ENCODE assay signal across 13 mouse cellular contexts in the genomic region with DNA sequence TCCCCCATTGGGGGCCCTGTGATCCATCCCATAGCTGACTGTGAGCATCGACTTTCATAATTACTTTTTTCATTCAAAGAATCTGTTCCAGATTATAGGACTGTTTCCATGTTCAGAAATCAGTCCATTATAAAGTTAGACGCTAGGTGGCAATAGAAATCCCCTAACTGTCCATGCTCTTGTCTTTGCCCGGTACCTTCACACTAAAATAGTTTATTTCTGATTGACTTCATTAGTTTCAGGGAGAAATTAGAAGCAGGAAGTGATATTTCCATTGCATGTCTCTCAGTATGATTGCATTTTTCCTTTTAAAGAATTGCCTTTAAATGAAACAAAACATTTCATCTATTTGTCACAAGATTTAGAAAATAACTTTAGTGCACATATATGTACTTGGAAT.
DNase-seq lines count a peak whose midpoint lies in the region; ATAC-seq and TF ChIP-seq lines count a peak whose summit lies in the region.
"Had no signal": no experiment of that assay in that cellular context is flagged by ENCODE, and none has a peak within 500 bp of the region (broad histone marks: within the 10 kb centered on the region; RNA-seq: fewer than 3 reads in every experiment).

No protein-coding gene starts in this region.

- 16% methylated on average over 3 of the region's 3 CpGs for WGBS in forebrain, postnatal 0 days
- 19% methylated on average over 3 of the region's 3 CpGs for WGBS in forebrain, embryonic 13.5 days
- 21% methylated on average over 3 of the region's 3 CpGs for WGBS in liver, adult 2 months
- WGBS in liver, embryonic 12.5 days (ENCODE audit: insufficient replicate concordance): 20% methylated on average over 3 of the region's 3 CpGs

- no peak overlapping the region for H3K27ac ChIP-seq in forebrain, postnatal 0 days (ENCODE audit: low read depth, low read length)
- no peak overlapping the region for H3K27ac ChIP-seq in forebrain, embryonic 13.5 days
- H3K27ac ChIP-seq in liver, adult 2 months (replicated peaks; ENCODE audit: insufficient read depth, low read depth, low read length): no peak overlapping the region
- no peak overlapping the region for H3K27ac ChIP-seq in liver, embryonic 12.5 days
- H3K27ac ChIP-seq: lung, embryonic 15.5 days had no signal

- no peak overlapping the region for H3K4me2 ChIP-seq in forebrain, postnatal 0 days (ENCODE audit: low read depth)
- no peak overlapping the region for H3K4me2 ChIP-seq in forebrain, embryonic 13.5 days
- H3K4me2 ChIP-seq in liver, embryonic 12.5 days: no peak overlapping the region
- H3K4me2 ChIP-seq: lung, embryonic 15.5 days had no signal

- no peaks in the 10 kb centered on the region for H3K36me3 ChIP-seq in forebrain, postnatal 0 days (ENCODE audit: insufficient read depth)
- H3K36me3 ChIP-seq in forebrain, embryonic 13.5 days (ENCODE audit: poor library complexity, severe bottlenecking): no peaks in the 10 kb centered on the region
- H3K36me3 ChIP-seq in liver, adult 2 months (ENCODE audit: control insufficient read depth, insufficient read depth, low read length): no peaks in the 10 kb centered on the region
- no peaks in the 10 kb centered on the region for H3K36me3 ChIP-seq in liver, embryonic 12.5 days
- H3K36me3 ChIP-seq: lung, embryonic 15.5 days had no signal

- TF ChIP-seq POLR2A in liver, adult 2 months (IDR thresholded peaks at IDR 0.05; ENCODE audit: extremely low read depth, insufficient read depth, low read length): no peak

- no peak overlapping the region for H3K4me3 ChIP-seq in forebrain, postnatal 0 days (ENCODE audit: low read depth, low read length)
- no peak overlapping the region for H3K4me3 ChIP-seq in forebrain, embryonic 13.5 days
- H3K4me3 ChIP-seq in liver, adult 2 months (ENCODE audit: insufficient read depth, low read depth, low read length): no peak overlapping the region
- no peak overlapping the region for H3K4me3 ChIP-seq in liver, embryonic 12.5 days
- H3K4me3 ChIP-seq: lung, embryonic 15.5 days; myocyte had no signal

- ATAC-seq in forebrain, postnatal 0 days: no peak
- no peak for ATAC-seq in forebrain, embryonic 13.5 days
- ATAC-seq in liver, embryonic 12.5 days: no peak
- no peak for ATAC-seq in erythroblast, adult 5-6 weeks (replicated peaks; ENCODE audit: low FRiP score, poor library complexity, severe bottlenecking)
- ATAC-seq: CD4-positive, CD25-positive, alpha-beta regulatory T cell, adult 4 months had no signal

- peak; percentile 67 for TF ChIP-seq CTCF in forebrain, postnatal 0 days (IDR thresholded peaks at IDR 0.05; ENCODE audit: low read depth)
- TF ChIP-seq CTCF in liver, adult 2 months (IDR thresholded peaks at IDR 0.05; ENCODE audit: low read depth, low read length): peak; percentile 18; the same call in 1 of the 2 replicates

- no peaks in the 10 kb centered on the region for H3K27me3 ChIP-seq in forebrain, postnatal 0 days (ENCODE audit: insufficient read depth, low read length)
- H3K27me3 ChIP-seq in forebrain, embryonic 13.5 days: no peaks in the 10 kb centered on the region
- H3K27me3 ChIP-seq in liver, adult 2 months (ENCODE audit: control insufficient read depth, insufficient read depth, low read length): no peaks in the 10 kb centered on the region; the same call in 1 of the 2 replicates
- no peaks in the 10 kb centered on the region for H3K27me3 ChIP-seq in liver, embryonic 12.5 days (replicated peaks)
- H3K27me3 ChIP-seq: lung, embryonic 15.5 days had no signal

- H3K9ac ChIP-seq in forebrain, postnatal 0 days: no peak overlapping the region
- no peak overlapping the region for H3K9ac ChIP-seq in forebrain, embryonic 13.5 days
- no peak overlapping the region for H3K9ac ChIP-seq in liver, adult 2 months (ENCODE audit: low read depth, low read length)
- H3K9ac ChIP-seq in liver, embryonic 12.5 days: no peak overlapping the region
- H3K9ac ChIP-seq: lung, embryonic 15.5 days had no signal

- H3K4me1 ChIP-seq in forebrain, postnatal 0 days (ENCODE audit: insufficient read depth): no peaks in the 10 kb centered on the region
- H3K4me1 ChIP-seq in forebrain, embryonic 13.5 days: no peaks in the 10 kb centered on the region
- no peaks in the 10 kb centered on the region for H3K4me1 ChIP-seq in liver, adult 2 months (ENCODE audit: control insufficient read depth, insufficient read depth, low read length)
- H3K4me1 ChIP-seq in liver, embryonic 12.5 days: no peaks in the 10 kb centered on the region
- H3K4me1 ChIP-seq: lung, embryonic 15.5 days had no signal

- peak; percentile 59 for DNase-seq in forebrain, postnatal 0 days
- peak; percentile 8 for DNase-seq in liver, adult 2 months (ENCODE audit: extremely low read depth, low read depth, low spot score)
- DNase-seq in R1 (ENCODE audit: low read depth, low spot score): peak; percentile 12
- peak; percentile 25 for DNase-seq in mesoderm, embryonic 11.5 days (ENCODE audit: low read depth, low spot score)
- no peak for DNase-seq in ovary, postnatal 36 days (ENCODE audit: low spot score)
- DNase-seq: layer of hippocampus, postnatal 36 days; right cerebral cortex, postnatal 14 days had no signal

- H3K9me3 ChIP-seq in forebrain, postnatal 0 days (ENCODE audit: low read length): no peaks in the 10 kb centered on the region
- no peaks in the 10 kb centered on the region for H3K9me3 ChIP-seq in forebrain, embryonic 13.5 days (replicated peaks)
- H3K9me3 ChIP-seq in liver, embryonic 12.5 days (replicated peaks): no peaks in the 10 kb centered on the region
- H3K9me3 ChIP-seq: lung, embryonic 15.5 days had no signal

- H3K79me2 ChIP-seq in liver, adult 2 months (ENCODE audit: control insufficient read depth, insufficient read depth, low read length): no peaks in the 10 kb centered on the region
